Mouse (Mus musculus): ENCODE data around the gene Ssbp1.

Ssbp1 gene

GRCm38 (mm10) chr6:40465710-40466109, 5.4 kb upstream of the Ssbp1 start:
- peak; percentile 32 for DNase-seq (ENCODE audit: low read depth)

- DNase-seq (ENCODE audit: low read depth) = no peak
These were observed 513 bp downstream of the Ssbp1 start for GRCm38 (mm10) chr6:40471720-40472010.

DNA sequence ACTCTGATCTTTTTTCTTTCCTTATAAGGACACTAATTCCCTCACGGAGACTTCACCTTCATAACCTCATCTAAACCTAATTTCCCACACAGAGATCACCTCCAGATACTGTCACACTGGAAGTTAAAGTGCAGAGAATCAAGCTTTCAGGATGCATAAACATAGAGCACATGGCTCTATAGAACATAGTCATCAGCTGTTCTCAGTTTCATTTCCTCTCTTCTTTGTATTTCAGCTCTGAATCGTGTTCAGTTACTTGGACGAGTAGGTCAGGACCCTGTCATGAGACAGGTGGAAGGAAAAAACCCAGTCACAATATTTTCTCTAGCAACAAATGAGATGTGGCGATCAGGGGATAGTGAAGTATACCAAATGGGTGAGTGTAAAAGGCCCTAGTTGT, 5.0 kb downstream of the Ssbp1 start:
- no peak for DNase-seq (ENCODE audit: low read depth)

- DNase-seq (ENCODE audit: low read depth) = peak; percentile 77
These were observed 8.6 kb downstream of the Ssbp1 start for GRCm38 (mm10) chr6:40479705-40480104.

- DNase-seq (ENCODE audit: low read depth) = no peak
These were observed 11.2 kb downstream of the Ssbp1 start for GRCm38 (mm10) chr6:40482318-40482717.

- DNase-seq (ENCODE audit: low read depth) = no peak
These were observed 19.8 kb downstream of the Ssbp1 start, which contains the start of gene Tas2r137 for GRCm38 (mm10) chr6:40490933-40491332. TSS of gene Tas2r137 (plus strand) at chr6:40491233.

DNA sequence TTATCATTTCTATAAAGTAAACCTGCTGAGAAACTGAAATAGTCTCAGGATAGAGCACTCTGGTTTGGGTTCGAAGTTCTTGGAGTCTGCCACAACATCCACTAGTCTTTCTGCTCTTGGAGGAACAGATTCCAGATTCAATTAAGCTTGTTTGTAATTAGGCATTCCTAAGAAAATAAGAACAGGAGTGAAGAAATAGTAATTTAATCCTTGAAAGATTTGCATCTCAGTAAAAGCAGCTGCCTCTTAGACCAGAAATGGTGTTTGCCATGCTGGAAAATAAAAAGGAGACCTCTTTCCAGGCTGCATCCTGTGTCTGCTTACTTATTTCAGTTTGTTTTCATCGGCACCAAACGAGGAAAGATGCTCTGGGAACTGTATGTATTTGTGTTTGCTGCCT, 22.1 kb downstream of the Ssbp1 start, which contains the start of gene Tas2r108:
Tas2r108 (plus strand) TSS at position 301 of the 400 bp plus-strand sequence.
- no peak for DNase-seq (ENCODE audit: low read depth)

DNA sequence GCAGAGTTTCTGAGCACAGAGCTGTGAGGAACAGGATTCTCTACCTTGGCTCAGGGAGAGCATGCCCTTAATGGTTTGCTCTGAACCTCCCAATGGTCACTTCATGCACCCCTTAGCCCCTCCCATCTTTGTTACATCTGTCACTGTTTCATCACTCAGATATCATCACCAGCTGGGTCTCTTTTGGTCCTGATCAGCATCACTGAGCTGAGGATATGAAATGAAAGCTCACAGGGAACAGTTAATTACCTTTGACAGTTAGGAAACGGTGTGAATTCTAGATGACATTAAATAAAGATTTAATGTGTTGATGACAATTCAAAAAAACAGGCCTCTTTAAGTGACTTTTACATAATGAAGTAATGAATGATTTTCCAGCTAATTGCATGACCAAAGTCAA, 48.3 kb downstream of the Ssbp1 start, which contains the start of gene Prss37:
Prss37 (minus strand) TSS at position 101 of the 400 bp plus-strand sequence.
- no peak for DNase-seq (ENCODE audit: low read depth)
